Mouse (Mus musculus): ENCODE measurements at regions not wholly inside any gene's neighbourhood (a gene's known extent, or its start where the extent isn't known, plus 50 kb on each side); places are given as distances from the start of the nearest gene placed in this dataset.

- Histone ChIP-seq H3K4me2 (ENCODE audit: low read depth, low read length) (no peak overlapping the region), H3K27me3 (ENCODE audit: control insufficient read depth, insufficient read depth, low read depth, low read length) (no peaks in the 10 kb centered on the region), H3K9ac (ENCODE audit: low read length) (no peak overlapping the region), H3K9me3 (ENCODE audit: control insufficient read depth, low read length) (no peaks in the 10 kb centered on the region), H3K36me3 (ENCODE audit: control insufficient read depth, insufficient read depth, low read length) (no peaks in the 10 kb centered on the region), H3K4me1 (replicated peaks; ENCODE audit: control insufficient read depth, insufficient read depth, low read length) (no peaks in the 10 kb centered on the region), H3K4me3 (ENCODE audit: low read length) (no peak overlapping the region), H3K27ac (ENCODE audit: low read length) (no peak overlapping the region)
- no peak for ATAC-seq (ENCODE audit: low read depth)
- WGBS, result 70% methylated on average over 12 of the region's 12 CpGs
These were observed 167.9 kb upstream of the Cdkn2b start for GRCm38 (mm10) chr4:89478646-89479237.

- Histone ChIP-seq H3K4me2 (ENCODE audit: low read depth, low read length) (no peak overlapping the region), H3K27me3 (ENCODE audit: control insufficient read depth, insufficient read depth, low read depth, low read length) (no peaks in the 10 kb centered on the region), H3K36me3 (ENCODE audit: control insufficient read depth, insufficient read depth, low read length) (no peaks in the 10 kb centered on the region), H3K9ac (ENCODE audit: low read length) (no peak overlapping the region), H3K4me1 (replicated peaks; ENCODE audit: control insufficient read depth, insufficient read depth, low read length) (no peaks in the 10 kb centered on the region), H3K9me3 (ENCODE audit: control insufficient read depth, low read length) (no peaks in the 10 kb centered on the region), H3K4me3 (ENCODE audit: low read length) (no peak overlapping the region), H3K27ac (ENCODE audit: low read length) (no peak overlapping the region)
- 57% methylated on average over 3 of the region's 3 CpGs for WGBS
- no peak for ATAC-seq (ENCODE audit: low read depth)
These were observed 165.0 kb upstream of the Cdkn2b start for GRCm38 (mm10) chr4:89475848-89476247.

GRCm38 (mm10) chr4:89474836-89475541 lies 164.2 kb upstream of the Cdkn2b start:
- no peak overlapping the region for H3K4me2 ChIP-seq (ENCODE audit: low read depth, low read length)
- H3K9ac ChIP-seq (ENCODE audit: low read length), result no peak overlapping the region
- peaks cover 2% of the 10 kb centered on the region; the same call in 1 of the 2 replicates for H3K4me1 ChIP-seq (replicated peaks; ENCODE audit: control insufficient read depth, insufficient read depth, low read length)
- no peaks in the 10 kb centered on the region for H3K36me3 ChIP-seq (ENCODE audit: control insufficient read depth, insufficient read depth, low read length)
- no peak overlapping the region for H3K27ac ChIP-seq (ENCODE audit: low read length)
- 30% methylated on average over 7 of the region's 7 CpGs for WGBS
- no peaks in the 10 kb centered on the region for H3K27me3 ChIP-seq (ENCODE audit: control insufficient read depth, insufficient read depth, low read depth, low read length)
- H3K9me3 ChIP-seq (ENCODE audit: control insufficient read depth, low read length), result no peaks in the 10 kb centered on the region
- no peak overlapping the region for H3K4me3 ChIP-seq (ENCODE audit: low read length)
- no peak for ATAC-seq (ENCODE audit: low read depth)

GRCm38 (mm10) chr4:89471426-89471825 lies 160.6 kb upstream of the Cdkn2b start:
- no peak overlapping the region for H3K9ac ChIP-seq (ENCODE audit: low read length)
- H3K27me3 ChIP-seq (ENCODE audit: control insufficient read depth, insufficient read depth, low read depth, low read length), result no peaks in the 10 kb centered on the region
- no peak overlapping the region for H3K4me3 ChIP-seq (ENCODE audit: low read length)
- H3K27ac ChIP-seq (ENCODE audit: low read length), result no peak overlapping the region
- no peaks in the 10 kb centered on the region for H3K9me3 ChIP-seq (ENCODE audit: control insufficient read depth, low read length)
- ATAC-seq (ENCODE audit: low read depth), result no peak
- peaks cover 2% of the 10 kb centered on the region; the same call in 1 of the 2 replicates for H3K4me1 ChIP-seq (replicated peaks; ENCODE audit: control insufficient read depth, insufficient read depth, low read length)
- no peak overlapping the region for H3K4me2 ChIP-seq (ENCODE audit: low read depth, low read length)
- WGBS, result 95% methylated on average over 1 of the region's 1 CpGs
- H3K36me3 ChIP-seq (ENCODE audit: control insufficient read depth, insufficient read depth, low read length), result no peaks in the 10 kb centered on the region

GRCm38 (mm10) chr4:89470756-89471155 lies 159.9 kb upstream of the Cdkn2b start:
- H3K4me1 ChIP-seq (replicated peaks; ENCODE audit: control insufficient read depth, insufficient read depth, low read length), result peaks cover 2% of the 10 kb centered on the region; the same call in 1 of the 2 replicates
- peak; percentile 62 for ATAC-seq (ENCODE audit: low read depth)
- H3K9ac ChIP-seq (ENCODE audit: low read length), result no peak overlapping the region
- H3K4me3 ChIP-seq (ENCODE audit: low read length), result no peak overlapping the region
- no peak overlapping the region for H3K4me2 ChIP-seq (ENCODE audit: low read depth, low read length)
- H3K36me3 ChIP-seq (ENCODE audit: control insufficient read depth, insufficient read depth, low read length), result no peaks in the 10 kb centered on the region
- no peak overlapping the region for H3K27ac ChIP-seq (ENCODE audit: low read length)
- no peaks in the 10 kb centered on the region for H3K9me3 ChIP-seq (ENCODE audit: control insufficient read depth, low read length)
- H3K27me3 ChIP-seq (ENCODE audit: control insufficient read depth, insufficient read depth, low read depth, low read length), result no peaks in the 10 kb centered on the region
- 44% methylated on average over 2 of the region's 2 CpGs for WGBS

GRCm38 (mm10) chr4:89469883-89470282 lies 159.0 kb upstream of the Cdkn2b start:
- Histone ChIP-seq H3K4me2 (ENCODE audit: low read depth, low read length) (no peak overlapping the region), H3K9ac (ENCODE audit: low read length) (no peak overlapping the region), H3K4me1 (replicated peaks; ENCODE audit: control insufficient read depth, insufficient read depth, low read length) (peaks cover 2% of the 10 kb centered on the region; the same call in 1 of the 2 replicates), H3K27ac (ENCODE audit: low read length) (no peak overlapping the region), H3K36me3 (ENCODE audit: control insufficient read depth, insufficient read depth, low read length) (no peaks in the 10 kb centered on the region), H3K4me3 (ENCODE audit: low read length) (no peak overlapping the region), H3K27me3 (ENCODE audit: control insufficient read depth, insufficient read depth, low read depth, low read length) (no peaks in the 10 kb centered on the region), H3K9me3 (ENCODE audit: control insufficient read depth, low read length) (no peaks in the 10 kb centered on the region)
- 41% methylated on average over 8 of the region's 8 CpGs for WGBS
- peak; percentile 81 for ATAC-seq (ENCODE audit: low read depth)

GRCm38 (mm10) chr4:89469406-89469805 lies 158.6 kb upstream of the Cdkn2b start:
- Histone ChIP-seq H3K27me3 (ENCODE audit: control insufficient read depth, insufficient read depth, low read depth, low read length) (no peaks in the 10 kb centered on the region), H3K27ac (ENCODE audit: low read length) (no peak overlapping the region), H3K36me3 (ENCODE audit: control insufficient read depth, insufficient read depth, low read length) (no peaks in the 10 kb centered on the region), H3K4me3 (ENCODE audit: low read length) (no peak overlapping the region), H3K4me2 (ENCODE audit: low read depth, low read length) (no peak overlapping the region), H3K9ac (ENCODE audit: low read length) (no peak overlapping the region), H3K4me1 (replicated peaks; ENCODE audit: control insufficient read depth, insufficient read depth, low read length) (peaks cover 2% of the 10 kb centered on the region; the same call in 1 of the 2 replicates), H3K9me3 (ENCODE audit: control insufficient read depth, low read length) (no peaks in the 10 kb centered on the region)
- 81% methylated on average over 3 of the region's 3 CpGs for WGBS
- no peak for ATAC-seq (ENCODE audit: low read depth)

GRCm38 (mm10) chr4:89466766-89467165 lies 155.9 kb upstream of the Cdkn2b start:
- H3K9me3 ChIP-seq (ENCODE audit: control insufficient read depth, low read length), result no peaks in the 10 kb centered on the region
- H3K4me2 ChIP-seq (ENCODE audit: low read depth, low read length), result no peak overlapping the region
- no peak overlapping the region for H3K9ac ChIP-seq (ENCODE audit: low read length)
- H3K27me3 ChIP-seq (ENCODE audit: control insufficient read depth, insufficient read depth, low read depth, low read length), result no peaks in the 10 kb centered on the region
- ATAC-seq (ENCODE audit: low read depth), result no peak
- H3K4me1 ChIP-seq (replicated peaks; ENCODE audit: control insufficient read depth, insufficient read depth, low read length), result peaks cover 2% of the 10 kb centered on the region; the same call in 1 of the 2 replicates
- no peak overlapping the region for H3K27ac ChIP-seq (ENCODE audit: low read length)
- WGBS, result 78% methylated on average over 3 of the region's 3 CpGs
- H3K36me3 ChIP-seq (ENCODE audit: control insufficient read depth, insufficient read depth, low read length), result no peaks in the 10 kb centered on the region
- H3K4me3 ChIP-seq (ENCODE audit: low read length), result no peak overlapping the region

- Histone ChIP-seq H3K9ac (ENCODE audit: low read length) (no peak overlapping the region), H3K4me3 (ENCODE audit: low read length) (no peak overlapping the region), H3K27me3 (ENCODE audit: control insufficient read depth, insufficient read depth, low read depth, low read length) (no peaks in the 10 kb centered on the region), H3K4me2 (ENCODE audit: low read depth, low read length) (no peak overlapping the region), H3K27ac (ENCODE audit: low read length) (no peak overlapping the region), H3K9me3 (ENCODE audit: control insufficient read depth, low read length) (no peaks in the 10 kb centered on the region), H3K36me3 (ENCODE audit: control insufficient read depth, insufficient read depth, low read length) (no peaks in the 10 kb centered on the region), H3K4me1 (replicated peaks; ENCODE audit: control insufficient read depth, insufficient read depth, low read length) (no peaks in the 10 kb centered on the region)
- no peak for ATAC-seq (ENCODE audit: low read depth)
- 84% methylated on average over 4 of the region's 4 CpGs for WGBS
These were observed 152.3 kb upstream of the Cdkn2b start for GRCm38 (mm10) chr4:89463121-89463520.
